Mouse (Mus musculus) cerebellum, postnatal 4 days (tissue): Measurements from ENCODE around the gene Plek.
"Not testable (repeated sequence)": the region's sequence is repeated elsewhere in the genome, so short reads cannot be mapped to it uniquely, and the experiment has no call there.

Experiments
- DNase-seq, 2 experiments: peaks; one replicate each; pipeline ENCODE4 v3.0.0; 2022; ENCODE audit warnings: low spot score in 2 of 2, mixed read lengths in 1 of 2

Plek gene

GRCm38 (mm10) chr11:17051545-17052475 lies at the start of gene Plek, which contains the start of gene Cnrip1:
Gene Plek, minus strand, starts transcription at chr11:17052381.
Gene Cnrip1, plus strand, starts transcription at chr11:17051586.
- DNase-seq, result peak; percentile 58 to 84

- DNase-seq, result no peak
Measured at GRCm38 (mm10) chr11:17086106-17086505, 33.9 kb upstream of the Plek start.

GRCm38 (mm10) chr11:17083866-17084265 lies 31.7 kb upstream of the Plek start:
- DNase-seq, result no peak

GRCm38 (mm10) chr11:17083455-17083854 lies 31.3 kb upstream of the Plek start:
- DNase-seq, result no peak

GRCm38 (mm10) chr11:17082953-17083352 lies 30.8 kb upstream of the Plek start:
- peak in 1 of 2 experiments; percentile 8 for DNase-seq

GRCm38 (mm10) chr11:17082086-17082485 lies 29.9 kb upstream of the Plek start:
- DNase-seq, result no peak

- no peak for DNase-seq
Measured at GRCm38 (mm10) chr11:17075656-17076055, 23.5 kb upstream of the Plek start.

- DNase-seq, result not testable (repeated sequence)
Measured at GRCm38 (mm10) chr11:17069360-17069759, 17.2 kb upstream of the Plek start.

GRCm38 (mm10) chr11:17052476-17053049 lies 382 bp upstream of the Plek start:
- peak in 1 of 2 experiments; percentile 15 for DNase-seq

GRCm38 (mm10) chr11:17045806-17046205 lies 6.4 kb downstream of the Plek start:
- no peak for DNase-seq

GRCm38 (mm10) chr11:17023984-17024383 lies 28.2 kb downstream of the Plek start:
- no peak for DNase-seq

- no peak for DNase-seq
Measured at GRCm38 (mm10) chr11:17023206-17023605, 29.0 kb downstream of the Plek start.

- no peak for DNase-seq
Measured at GRCm38 (mm10) chr11:17019328-17019727, 32.9 kb downstream of the Plek start.

GRCm38 (mm10) chr11:17012948-17013347 lies 39.2 kb downstream of the Plek start:
- DNase-seq, result no peak

GRCm38 (mm10) chr11:17008498-17008941 lies 43.7 kb downstream of the Plek start:
- DNase-seq, result no peak

- DNase-seq, result no peak
Measured at GRCm38 (mm10) chr11:17007517-17008173, 44.5 kb downstream of the Plek start.

- not testable (repeated sequence) for DNase-seq
Measured at GRCm38 (mm10) chr11:17006526-17006925, 45.7 kb downstream of the Plek start.

- DNase-seq, result no peak
Measured at GRCm38 (mm10) chr11:17004899-17005846, 47.0 kb downstream of the Plek start.

- no peak for DNase-seq
Measured at GRCm38 (mm10) chr11:17003757-17004156, 48.4 kb downstream of the Plek start.

- no peak for DNase-seq
Measured at GRCm38 (mm10) chr11:17002739-17003373, 49.3 kb downstream of the Plek start.
